Mouse (Mus musculus) heart, postnatal 0 days (tissue): ENCODE measurements around the gene Zfp316.

Experiments
- CTCF ChIP-seq: IDR thresholded peaks from 2 replicates; pipeline ENCODE4 v1.5.1; 2016; ENCODE audit warnings: antibody characterized with exemption, control low read depth, low read depth
- EP300 ChIP-seq: IDR thresholded peaks from 2 replicates; pipeline ENCODE4 v1.6.1; 2016; ENCODE audit warnings: antibody characterized with exemption, low read depth

GRCm38 (mm10) chr5:143317288-143317610, 47.4 kb upstream of the Zfp316 start:
- TF ChIP-seq EP300 (no peak), CTCF (no peak)
